Mouse (Mus musculus): ENCODE data around the gene B3galnt1.

GRCm38 (mm10) chr3:69626213-69626962 lies 27.6 kb upstream of the B3galnt1 start:
- TF ChIP-seq CTCF (IDR thresholded peaks at IDR 0.05 in 2 of 3, conservative IDR thresholded peaks at IDR 0.05 in 1 of 3; ENCODE audit: control insufficient read depth in 1 of 3, insufficient read depth in 1 of 3, low read depth in 2 of 3, low read length in 3 of 3, poor library complexity in 1 of 3, severe bottlenecking in 1 of 3), result no peak
- no peak for TF ChIP-seq ZC3H11A (IDR thresholded peaks at IDR 0.05; ENCODE audit: low read depth, low read length)
- no peak for TF ChIP-seq POLR2A (IDR thresholded peaks at IDR 0.05; ENCODE audit: control insufficient read depth in 1 of 2, insufficient read depth in 1 of 2, low read depth in 1 of 2, low read length in 2 of 2, poor library complexity in 1 of 2)
- TF ChIP-seq TCF12 (IDR thresholded peaks at IDR 0.05; ENCODE audit: low read depth, low read length), result no peak
- TF ChIP-seq EP300 (IDR thresholded peaks at IDR 0.05; ENCODE audit: low read depth in 1 of 2, low read length in 2 of 2), result no peak
- TF ChIP-seq MAX (IDR thresholded peaks at IDR 0.05; ENCODE audit: low read length), result no peak
- TF ChIP-seq GATA1 (IDR thresholded peaks at IDR 0.05; ENCODE audit: low read depth, low read length), result no peak
- TF ChIP-seq MAFK (IDR thresholded peaks at IDR 0.05; ENCODE audit: borderline replicate concordance, low read depth, low read length), result no peak
- TF ChIP-seq MAZ (IDR thresholded peaks at IDR 0.05; ENCODE audit: low read depth, low read length), result no peak
- no peak for TF ChIP-seq ZMIZ1 (IDR thresholded peaks at IDR 0.05; ENCODE audit: low read depth, low read length)
- TF ChIP-seq ZNF384 (IDR thresholded peaks at IDR 0.05; ENCODE audit: low read depth, low read length), result no peak
